Mouse (Mus musculus) C3H10T1/2 (cell line): Measurements from ENCODE around the gene Celf6. TPM values are rescaled to one million over a fixed set of nuclear protein-coding genes. Genes with fewer than 3 reads are reported as not detected.

Source experiments
- polyA plus RNA-seq, 2 experiments: library from polyadenylated mRNA; unstranded; fragments of >200 nt; fragmentation: generic; extraction: Trizol; gene quantifications; one replicate each; pipeline ENCODE4 v1.2.1; 2012; ENCODE audit warnings: missing spikeins in 2 of 2

The Celf6 gene
- under 1 TPM in 1 of 2 experiments, not detected in 1; 0.02 TPM for polyA plus RNA-seq

GRCm38 (mm10) chr9:59577844-59578504 lies at the start of gene Celf6:
TSS of gene Celf6 (plus strand) at chr9:59577917.

GRCm38 (mm10) chr9:59539441-59540137 lies 38.1 kb upstream of the Celf6 start, which contains the start of the genes Hexa and Tmem202:
TSS of gene Hexa (plus strand) at chr9:59539540.
TSS of gene Tmem202 (minus strand) at chr9:59539847.

DNA sequence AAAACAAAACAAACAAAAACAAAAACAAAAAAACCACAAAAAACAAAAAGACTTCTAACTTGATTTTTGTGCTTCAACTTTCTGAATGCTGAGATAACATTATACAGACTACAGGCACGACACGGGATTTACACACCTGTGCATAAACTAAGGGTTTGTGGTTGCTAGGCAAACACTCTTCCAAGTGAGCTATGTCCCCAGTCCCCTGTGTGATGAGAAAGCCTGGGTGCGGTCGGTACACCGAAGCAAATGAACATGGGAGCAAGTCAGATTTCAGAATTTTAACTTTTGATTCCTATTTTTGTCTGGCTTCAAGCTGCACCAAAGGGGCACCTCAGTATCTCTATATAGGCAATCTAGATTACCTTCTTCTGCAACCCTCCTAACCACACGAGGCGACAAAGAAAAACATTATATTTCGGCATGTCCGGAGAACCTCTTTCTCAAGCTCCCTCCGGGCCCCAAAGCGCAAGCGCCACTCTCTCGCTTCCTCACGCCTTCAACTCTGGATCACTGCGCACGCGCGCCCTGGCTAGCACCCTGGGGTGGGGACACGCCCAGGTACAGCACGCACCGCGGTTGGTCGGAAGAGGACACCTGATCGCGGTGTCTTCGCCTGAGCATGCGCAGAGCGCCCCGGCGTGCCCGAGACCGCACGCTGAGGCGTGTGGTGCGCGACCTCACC lies 39.0 kb downstream of the Celf6 start, which contains the start of gene Parp6:
Gene Parp6 (plus strand): TSS at position 663 of the 685 bp plus-strand sequence.

DNA sequence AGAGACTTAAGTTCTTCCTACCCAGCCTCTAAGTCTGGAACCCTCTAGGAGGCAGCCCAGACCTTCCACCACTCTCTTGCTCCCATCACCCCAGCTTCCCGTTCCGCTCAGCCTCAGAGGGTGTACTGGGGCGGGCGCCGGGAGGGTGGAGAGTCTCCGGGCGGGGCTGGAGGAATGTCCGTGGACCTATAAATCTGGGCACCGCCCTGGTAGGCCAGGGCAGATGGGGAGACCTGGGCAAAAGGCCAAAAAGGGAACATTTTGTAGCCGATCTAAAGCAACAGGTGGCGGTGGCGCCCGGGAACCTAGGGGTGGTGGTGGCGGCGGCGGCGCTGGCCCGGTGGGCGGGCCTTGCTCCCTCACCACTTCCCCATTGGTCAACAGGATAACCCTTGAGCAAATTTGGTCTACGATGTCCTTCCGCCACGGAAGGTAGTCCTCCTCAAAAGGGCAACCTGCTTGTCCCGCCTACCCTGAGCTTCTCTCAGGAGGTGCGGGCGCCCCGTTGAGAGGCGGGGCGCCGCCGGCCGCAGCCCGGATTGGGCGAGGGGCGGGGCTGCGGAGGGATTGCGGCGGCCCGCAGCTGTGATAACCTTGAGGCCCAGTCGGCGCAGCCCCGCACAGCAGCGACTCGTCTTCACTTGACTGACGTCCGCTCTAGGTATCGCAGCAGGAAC lies 78.4 kb downstream of the Celf6 start, which contains the start of gene Pkm:
Gene Pkm (plus strand): TSS at position 411 of the 677 bp plus-strand sequence.

Other genes with a start within 250 kb of the Celf6 start
- 1 to 10 TPM in 1 of 2 experiments, under 1 TPM in 1; 0.18 to 4.4 TPM for gene Bbs4, start 224.4 kb upstream of the Celf6 start, polyA plus RNA-seq
- 10 to 100 TPM in 1 of 2 experiments, 1 to 10 TPM in 1; 1.1 to 13.3 TPM for gene Arih1, start 91.3 kb upstream of the Celf6 start, polyA plus RNA-seq
- gene Hexa, start 38.4 kb upstream of the Celf6 start, polyA plus RNA-seq = 100 to 1,000 TPM in 1 of 2 experiments, 10 to 100 TPM in 1; 66.9 to 161 TPM
- gene Tmem202, start 38.1 kb upstream of the Celf6 start, polyA plus RNA-seq = 1 to 10 TPM in 1 of 2 experiments, under 1 TPM in 1; 0.53 to 1.6 TPM
- gene Parp6, start 39.4 kb downstream of the Celf6 start, polyA plus RNA-seq = 10 to 100 TPM in 1 of 2 experiments, 1 to 10 TPM in 1; 3.0 to 13.3 TPM
- 1,000 to 10,000 TPM; 1,007 to 3,243 TPM for gene Pkm, start 78.5 kb downstream of the Celf6 start, polyA plus RNA-seq
- gene Gramd2, start 102.2 kb downstream of the Celf6 start, polyA plus RNA-seq = 1 to 10 TPM in 1 of 2 experiments, under 1 TPM in 1; 0.61 to 1.6 TPM
- 1 to 10 TPM in 1 of 2 experiments, under 1 TPM in 1; 0.27 to 2.0 TPM for gene Senp8, start 172.8 kb downstream of the Celf6 start, polyA plus RNA-seq
- gene Myo9a, start 173.0 kb downstream of the Celf6 start, polyA plus RNA-seq = 1 to 10 TPM in 1 of 2 experiments, under 1 TPM in 1; 0.07 to 1.1 TPM